Mouse (Mus musculus) liver, embryonic 16.5 days (tissue): Measurements from ENCODE around the gene Skida1. TPM values are rescaled to one million over a fixed set of nuclear protein-coding genes. Genes with fewer than 3 reads are reported as not detected.
A peak's percentile ranks its signal among the peaks of the same experiment; 100 is the strongest.

ENCODE experiments used
- ATAC-seq: fragments of 200-750 bp; cut with Nextera tagmentation; 2 replicates; pipeline ENCODE4 v1.8.0; 2017; ENCODE audit warnings: low read depth, mild to moderate bottlenecking, moderate number of reproducible peaks, moderate library complexity
- H3K27ac ChIP-seq: fragments of 300-500 bp; sonication (generic); 2 replicates; pipeline ENCODE4 v1.5.1; 2014; ENCODE audit warnings: mild to moderate bottlenecking, low read length
- H3K27me3 ChIP-seq: fragments of 300-500 bp; sonication (generic); 2 replicates; pipeline ENCODE4 v1.6.1; 2014; ENCODE audit warnings: low read depth, low read length, mixed read lengths; ENCODE audit not compliant: control insufficient read depth, insufficient read depth
- H3K36me3 ChIP-seq: fragments of 300-500 bp; sonication (generic); 2 replicates; pipeline ENCODE4 v1.6.1; 2014; ENCODE audit warnings: mild to moderate bottlenecking; ENCODE audit not compliant: control insufficient read depth, insufficient read depth
- H3K4me1 ChIP-seq: fragments of 300-500 bp; sonication (generic); 2 replicates; pipeline ENCODE4 v1.6.1; 2014; ENCODE audit warnings: low read depth, low read length, mixed read lengths; ENCODE audit not compliant: control insufficient read depth
- H3K4me2 ChIP-seq: fragments of 300-500 bp; sonication (generic); 2 replicates; pipeline ENCODE4 v1.6.1; 2014; ENCODE audit warnings: low read depth, low read length, mixed read lengths
- H3K4me3 ChIP-seq: fragments of 300-500 bp; sonication (generic); 2 replicates; pipeline ENCODE4 v1.5.1; 2014; ENCODE audit warnings: low read depth, mild to moderate bottlenecking, low read length
- H3K9ac ChIP-seq: fragments of 300-500 bp; sonication (generic); 2 replicates; pipeline ENCODE4 v1.6.1; 2014; ENCODE audit warnings: low read depth, low read length
- H3K9me3 ChIP-seq: fragments of 300-500 bp; sonication (generic); replicated peaks from 2 replicates; pipeline ENCODE4 v1.6.1; 2016; ENCODE audit warnings: low read length; ENCODE audit not compliant: control insufficient read depth
- WGBS: fragments of 180-500 bp; shearing (Covaris S2); extraction: QIAGEN DNeasy Blood & Tissue Kit; methylation state at CpG from one replicate; pipeline ENCODE4 v1.1.7; 2014; ENCODE audit not compliant: insufficient replicate concordance; 5-methylcytosine and 5-hydroxymethylcytosine counted together
- polyA plus RNA-seq: library from polyadenylated mRNA; unstranded; fragments of >200 nt; fragmentation: Nextera tagmentation; extraction: Ambion mirVana; gene quantifications from 2 replicates; pipeline ENCODE4 v1.2.1, GENCODE M21; 2015

The Skida1 gene
- polyA plus RNA-seq, 1 experiment from 2014 or later, result 0.38 TPM

GRCm38 (mm10) chr2:18034371-18035250 lies 14.2 kb downstream of the Skida1 start:
- H3K4me3 ChIP-seq, result no peak overlapping the region
- 66% methylated on average over 10 of the region's 10 CpGs for WGBS
- peaks cover 73% of the 10 kb centered on the region for H3K27me3 ChIP-seq
- no peak overlapping the region for H3K9ac ChIP-seq
- H3K9me3 ChIP-seq, result no peaks in the 10 kb centered on the region
- no peak overlapping the region for H3K27ac ChIP-seq
- no peaks in the 10 kb centered on the region for H3K36me3 ChIP-seq
- no peak for ATAC-seq
- H3K4me1 ChIP-seq, result no peaks in the 10 kb centered on the region; the same call in none of the 2 replicates
- H3K4me2 ChIP-seq, result no peak overlapping the region

- H3K27me3 ChIP-seq, result peaks cover 70% of the 10 kb centered on the region
- peaks cover 6% of the 10 kb centered on the region for H3K4me1 ChIP-seq
- 62% methylated on average over 10 of the region's 10 CpGs for WGBS
Observed at GRCm38 (mm10) chr2:18033166-18034108, 15.4 kb downstream of the Skida1 start.

GRCm38 (mm10) chr2:18032538-18032895 lies 16.3 kb downstream of the Skida1 start:
- 63% methylated on average over 5 of the region's 5 CpGs for WGBS

More at GRCm38 (mm10) chr2:18033166-18034108, 15.4 kb downstream of the Skida1 start:
- Histone ChIP-seq H3K4me2 (no peak overlapping the region), H3K9me3 (no peaks in the 10 kb centered on the region), H3K36me3 (no peaks in the 10 kb centered on the region), H3K27ac (no peak overlapping the region), H3K9ac (no peak overlapping the region), H3K4me3 (no peak overlapping the region)
- ATAC-seq, result no peak

DNA sequence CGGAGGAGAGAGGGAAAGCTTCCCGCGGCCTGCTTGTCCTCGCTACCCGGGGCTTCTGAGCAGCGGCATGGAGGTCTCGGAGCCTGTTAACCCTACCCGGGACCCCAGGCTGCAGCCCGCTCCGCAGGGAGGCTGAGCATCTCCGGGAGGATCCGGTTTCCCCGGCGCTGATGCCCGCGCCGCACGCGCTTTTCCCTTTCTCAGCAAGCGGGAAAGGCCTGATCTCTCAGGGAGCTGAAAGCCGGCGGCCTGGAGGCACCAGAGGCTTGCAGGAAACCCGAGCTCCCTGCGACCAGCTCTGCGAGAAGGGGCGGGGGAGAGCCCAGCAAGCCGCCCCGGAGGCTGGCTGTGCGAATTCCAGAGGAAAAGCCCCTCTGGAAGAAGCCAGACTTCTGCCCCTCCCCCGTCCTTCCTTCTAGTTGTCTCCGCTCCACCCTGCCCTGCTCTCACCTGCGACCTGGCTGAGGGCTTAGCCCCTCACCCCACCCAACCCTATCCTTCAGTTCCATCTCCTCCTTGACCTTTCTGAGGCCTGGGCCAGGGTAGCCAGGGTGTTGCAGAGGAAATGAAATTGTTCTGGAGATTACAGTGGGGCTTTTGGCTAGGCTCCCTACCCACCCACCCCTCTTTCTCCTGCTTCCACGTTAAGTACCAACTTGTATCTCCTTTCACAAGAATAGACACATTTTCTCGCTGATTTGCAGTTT lies 16.9 kb downstream of the Skida1 start:
- Histone ChIP-seq H3K9me3 (no peaks in the 10 kb centered on the region), H3K27me3 (peaks cover 79% of the 10 kb centered on the region), H3K36me3 (no peaks in the 10 kb centered on the region), H3K4me1 (peaks cover 16% of the 10 kb centered on the region), H3K4me3 (peak overlapping the region; percentile 46), H3K27ac (no peak overlapping the region), H3K9ac (peak overlapping the region; percentile 50), H3K4me2 (peak overlapping the region; percentile 61)
- no peak for ATAC-seq
- WGBS, result 5% methylated on average over 34 of the region's 34 CpGs

More at GRCm38 (mm10) chr2:18032538-18032895, 16.3 kb downstream of the Skida1 start:
- no peak overlapping the region for H3K27ac ChIP-seq
- peaks cover 13% of the 10 kb centered on the region for H3K4me1 ChIP-seq
- no peaks in the 10 kb centered on the region for H3K36me3 ChIP-seq
- no peak overlapping the region for H3K9ac ChIP-seq
- H3K4me3 ChIP-seq, result no peak overlapping the region
- no peak overlapping the region for H3K4me2 ChIP-seq
- no peaks in the 10 kb centered on the region for H3K9me3 ChIP-seq
- peaks cover 74% of the 10 kb centered on the region for H3K27me3 ChIP-seq
- no peak for ATAC-seq

DNA sequence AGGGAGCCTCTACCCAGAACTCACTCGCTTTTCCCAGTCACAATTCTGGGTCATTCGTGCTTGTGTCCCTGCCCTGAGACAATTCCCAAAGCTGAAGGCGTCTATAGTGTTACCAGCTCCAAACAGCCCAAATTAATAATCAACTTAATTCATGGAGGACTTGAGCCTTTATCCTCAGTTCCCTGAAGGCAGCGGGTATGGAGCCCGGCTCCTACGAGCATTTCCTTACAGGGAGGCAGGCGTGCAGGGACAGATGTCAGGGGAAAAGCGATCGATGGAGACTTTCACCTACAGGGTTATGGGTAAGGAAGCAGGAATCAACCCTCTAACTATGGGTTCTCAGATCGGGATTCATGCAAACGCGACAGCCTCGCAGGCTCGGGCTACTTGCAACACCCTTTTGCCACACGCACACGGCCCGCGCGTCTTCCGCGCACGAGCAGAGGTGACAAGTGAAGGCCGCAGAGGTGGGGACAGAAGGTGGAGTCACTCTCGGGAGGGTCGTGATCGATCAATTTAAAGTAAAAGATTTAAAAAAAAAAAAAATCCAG lies 17.5 kb downstream of the Skida1 start:
- Histone ChIP-seq H3K4me3 (peak overlapping the region; percentile 46), H3K27ac (no peak overlapping the region), H3K9ac (peak overlapping the region; percentile 50), H3K27me3 (peaks cover 83% of the 10 kb centered on the region), H3K4me1 (peaks cover 23% of the 10 kb centered on the region), H3K36me3 (no peaks in the 10 kb centered on the region), H3K9me3 (no peaks in the 10 kb centered on the region), H3K4me2 (peak overlapping the region; percentile 61)
- 7% methylated on average over 26 of the region's 26 CpGs for WGBS
- ATAC-seq, result no peak

GRCm38 (mm10) chr2:18030581-18030980 lies 18.3 kb downstream of the Skida1 start:
- Histone ChIP-seq H3K4me1 (peaks cover 28% of the 10 kb centered on the region), H3K27me3 (peaks cover 90% of the 10 kb centered on the region), H3K27ac (no peak overlapping the region), H3K4me2 (no peak overlapping the region), H3K9me3 (no peaks in the 10 kb centered on the region), H3K9ac (no peak overlapping the region), H3K4me3 (no peak overlapping the region), H3K36me3 (no peaks in the 10 kb centered on the region)
- 63% methylated on average over 8 of the region's 8 CpGs for WGBS
- ATAC-seq, result no peak

GRCm38 (mm10) chr2:18029656-18030055 lies 19.2 kb downstream of the Skida1 start:
- ATAC-seq, result no peak
- 73% methylated on average over 7 of the region's 7 CpGs for WGBS
- Histone ChIP-seq H3K9ac (no peak overlapping the region), H3K4me2 (no peak overlapping the region), H3K36me3 (no peaks in the 10 kb centered on the region), H3K27me3 (peaks cover 92% of the 10 kb centered on the region), H3K9me3 (no peaks in the 10 kb centered on the region), H3K4me1 (peaks cover 28% of the 10 kb centered on the region), H3K4me3 (no peak overlapping the region), H3K27ac (no peak overlapping the region)
